Mouse (Mus musculus) lung, postnatal 36 days (tissue): ENCODE data around the gene Cers6.

Source experiments
- DNase-seq: peaks from one replicate; pipeline ENCODE4 v3.0.0; 2022; ENCODE audit warnings: mixed read lengths

Gene Cers6

GRCm38 (mm10) chr2:69128921-69129395 is 267.7 kb downstream of the Cers6 start:
- DNase-seq, result peak; percentile 56

GRCm38 (mm10) chr2:69129425-69130210 is 268.4 kb downstream of the Cers6 start:
- DNase-seq, result no peak

GRCm38 (mm10) chr2:69132046-69132445 is 270.8 kb downstream of the Cers6 start:
- DNase-seq, result no peak

- no peak for DNase-seq
Observed at GRCm38 (mm10) chr2:69132488-69133040, 271.3 kb downstream of the Cers6 start.

GRCm38 (mm10) chr2:69134186-69134585 is 272.9 kb downstream of the Cers6 start:
- DNase-seq, result no peak

- no peak for DNase-seq
Observed at GRCm38 (mm10) chr2:69134937-69135336, 273.7 kb downstream of the Cers6 start.

GRCm38 (mm10) chr2:69135661-69136576 is 274.7 kb downstream of the Cers6 start, which contains the start of gene Nostrin:
Gene Nostrin, plus strand, starts transcription at chr2:69135800.
- peak; percentile 86 for DNase-seq

GRCm38 (mm10) chr2:69137406-69138084 is 276.3 kb downstream of the Cers6 start:
- no peak for DNase-seq

- peak; percentile 33 for DNase-seq
Observed at GRCm38 (mm10) chr2:69138759-69139158, 277.5 kb downstream of the Cers6 start.

- DNase-seq, result no peak
Observed at GRCm38 (mm10) chr2:69140215-69140614, 279.0 kb downstream of the Cers6 start.

- DNase-seq, result peak; percentile 66
Observed at GRCm38 (mm10) chr2:69140816-69141215, 279.6 kb downstream of the Cers6 start.

GRCm38 (mm10) chr2:69148691-69149090 is 287.4 kb downstream of the Cers6 start:
- DNase-seq, result peak; percentile 35

- DNase-seq, result peak; percentile 26
Observed at GRCm38 (mm10) chr2:69149154-69149553, 287.9 kb downstream of the Cers6 start.

- DNase-seq, result no peak
Observed at GRCm38 (mm10) chr2:69150841-69151240, 289.6 kb downstream of the Cers6 start.

GRCm38 (mm10) chr2:69155861-69156260 is 294.6 kb downstream of the Cers6 start:
- DNase-seq, result no peak

- DNase-seq, result no peak
Observed at GRCm38 (mm10) chr2:69156283-69156682, 295.0 kb downstream of the Cers6 start.

GRCm38 (mm10) chr2:69158907-69159306 is 297.7 kb downstream of the Cers6 start:
- no peak for DNase-seq
